Mouse (Mus musculus) thymus, adult 18-20 months (tissue): ENCODE results near the gene Fndc3c1.
"Not testable (repeated sequence)": the region's sequence is repeated elsewhere in the genome, so short reads cannot be mapped to it uniquely, and the experiment has no call there.

Experiments used
- DNase-seq, 2 experiments: peaks; one replicate each; pipeline ENCODE4 v3.0.0; 2022; ENCODE audit warnings: mixed read lengths in 2 of 2

Gene Fndc3c1

GRCm38 (mm10) chrX:106485101-106485651, at the start of gene Fndc3c1:
Gene Fndc3c1, minus strand, starts transcription at chrX:106485401.
- DNase-seq: no peak

GRCm38 (mm10) chrX:106486451-106486850, 1.2 kb upstream of the Fndc3c1 start:
- no peak for DNase-seq

DNA sequence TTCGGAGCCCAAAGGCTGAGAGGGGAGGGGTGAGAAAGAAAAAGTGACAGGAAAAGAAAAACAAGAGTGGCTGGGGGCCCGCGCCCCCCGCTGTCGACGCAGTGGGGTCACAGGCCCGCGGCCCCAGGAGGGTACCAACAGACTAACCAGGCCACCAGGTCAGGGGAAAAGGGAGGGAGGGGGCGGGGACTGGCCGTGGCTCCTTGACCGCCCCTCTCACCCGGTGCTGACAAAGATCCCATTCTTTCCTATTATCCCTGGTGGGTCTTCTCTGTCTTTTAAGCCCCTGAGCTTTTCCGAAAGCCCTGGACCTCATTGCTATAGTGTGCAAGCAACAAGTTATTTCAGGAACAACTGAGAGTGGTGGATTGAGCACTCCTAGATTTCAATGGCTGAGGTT, 470 bp upstream of the Fndc3c1 start:
- DNase-seq: no peak

- not testable (repeated sequence) for DNase-seq
Observed at GRCm38 (mm10) chrX:106479891-106480290, 5.3 kb downstream of the Fndc3c1 start.

DNA sequence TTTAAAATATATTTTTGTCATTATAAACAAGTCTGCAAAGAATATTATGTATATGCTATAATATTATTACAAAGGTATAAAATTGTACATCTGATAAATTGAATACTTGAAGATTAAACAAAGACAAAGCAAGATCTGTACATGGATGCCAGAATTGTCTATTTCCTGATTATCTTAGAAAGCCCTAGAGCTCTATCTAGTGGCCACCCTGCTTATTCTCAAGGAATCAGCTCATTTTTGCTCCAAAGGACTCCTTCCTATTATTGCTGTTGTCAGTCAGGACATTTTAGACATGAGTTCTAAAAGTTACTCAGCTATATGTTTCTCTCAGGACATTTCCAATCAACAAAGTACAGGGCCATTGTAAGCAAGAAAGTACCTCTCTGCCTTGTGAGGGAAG, 99.9 kb downstream of the Fndc3c1 start:
- no peak for DNase-seq

- DNase-seq: no peak
Observed at GRCm38 (mm10) chrX:106380608-106381007, 104.6 kb downstream of the Fndc3c1 start.
